Mouse (Mus musculus) fat pad, adult 2 months (tissue): ENCODE measurements at regions not wholly inside any gene's neighbourhood (a gene's known extent, or its start where the extent isn't known, plus 50 kb on each side); places are given as distances from the start of the nearest gene placed in this dataset.

Experiments
- DNase-seq: peaks from one replicate; pipeline ENCODE4 v3.0.0-alpha.2; 2011; ENCODE audit warnings: low read depth, low spot score; ENCODE audit errors: extremely low read depth

DNA sequence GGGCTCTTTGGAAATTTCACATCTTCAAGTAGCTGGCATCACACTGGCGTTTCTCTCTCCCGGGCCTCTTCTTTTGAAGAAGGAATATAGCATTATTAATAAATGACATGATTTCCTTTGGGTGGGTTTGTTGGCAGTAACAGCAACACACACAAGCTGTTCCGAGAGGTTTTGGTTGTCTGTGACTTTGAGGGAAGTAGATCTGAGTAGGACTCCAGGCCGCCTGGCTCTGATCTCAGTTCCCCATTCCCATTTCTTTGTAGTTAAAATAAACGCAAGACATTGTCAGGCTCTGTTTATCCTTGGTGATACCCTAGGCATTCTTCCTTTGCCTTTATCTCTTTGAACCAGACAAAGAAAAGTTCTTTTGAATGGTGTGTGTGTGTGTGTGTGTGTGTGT is 83.3 kb upstream of the Gm9887 start:
- DNase-seq, result no peak

DNA sequence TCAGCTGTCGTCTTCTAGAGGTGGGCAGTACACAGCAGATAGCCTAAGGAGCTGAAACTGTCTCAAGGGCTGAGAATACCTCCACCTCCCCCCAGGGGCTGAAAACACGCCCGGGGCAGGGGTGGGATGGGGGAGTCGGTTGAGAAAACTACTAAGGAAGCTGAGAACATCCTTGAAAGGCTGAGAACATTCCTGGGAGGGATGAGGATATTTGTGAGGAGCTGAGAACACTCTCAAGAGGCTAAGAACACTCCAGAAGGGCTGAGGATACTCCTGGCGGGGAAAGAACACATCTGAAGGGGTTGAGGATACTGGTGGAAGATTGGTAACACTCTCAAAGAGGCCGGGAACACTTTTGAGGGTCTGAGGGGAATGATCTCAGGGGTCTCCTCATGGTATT is 81.3 kb upstream of the Gm9887 start:
- DNase-seq, result no peak

DNA sequence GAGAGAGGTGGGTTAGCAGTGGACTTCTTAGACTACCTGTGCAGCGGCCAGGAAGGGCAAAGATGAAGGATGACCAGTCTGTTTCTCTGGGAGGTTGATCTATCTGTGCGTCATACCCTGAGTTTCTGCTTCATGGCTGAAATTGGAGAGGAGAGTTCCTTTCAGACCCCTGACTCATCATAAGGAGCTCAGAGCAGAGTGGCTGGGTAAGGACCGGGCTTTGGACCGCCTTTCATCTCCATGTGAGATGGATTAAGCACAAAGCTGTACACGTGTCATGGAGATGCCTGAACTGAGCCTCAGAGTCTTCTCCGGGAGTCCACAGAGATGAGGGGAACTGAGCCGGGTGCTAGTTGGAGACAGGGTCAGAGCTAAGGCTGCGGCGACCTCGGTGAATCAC is 80.7 kb upstream of the Gm9887 start:
- DNase-seq, result no peak

DNA sequence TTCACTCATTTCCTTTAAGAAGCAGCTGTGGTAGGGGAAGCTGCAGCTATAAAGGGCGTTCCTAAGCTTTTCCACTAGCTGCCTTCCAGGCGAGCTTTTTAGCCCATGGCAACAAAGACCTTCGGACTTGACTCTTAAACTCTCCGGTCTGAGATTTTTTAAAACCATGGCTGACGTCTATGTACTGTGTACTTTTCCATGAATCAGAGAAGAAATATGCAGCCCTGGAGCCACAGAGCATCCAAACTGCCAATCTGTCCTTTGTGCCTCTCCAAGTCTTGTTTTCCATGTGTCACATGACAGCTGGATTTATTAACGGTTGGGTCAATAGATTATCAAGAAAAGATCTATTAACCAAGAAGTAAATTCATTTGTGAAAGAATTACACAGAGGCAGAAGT is 78.9 kb upstream of the Gm9887 start:
- no peak for DNase-seq

DNA sequence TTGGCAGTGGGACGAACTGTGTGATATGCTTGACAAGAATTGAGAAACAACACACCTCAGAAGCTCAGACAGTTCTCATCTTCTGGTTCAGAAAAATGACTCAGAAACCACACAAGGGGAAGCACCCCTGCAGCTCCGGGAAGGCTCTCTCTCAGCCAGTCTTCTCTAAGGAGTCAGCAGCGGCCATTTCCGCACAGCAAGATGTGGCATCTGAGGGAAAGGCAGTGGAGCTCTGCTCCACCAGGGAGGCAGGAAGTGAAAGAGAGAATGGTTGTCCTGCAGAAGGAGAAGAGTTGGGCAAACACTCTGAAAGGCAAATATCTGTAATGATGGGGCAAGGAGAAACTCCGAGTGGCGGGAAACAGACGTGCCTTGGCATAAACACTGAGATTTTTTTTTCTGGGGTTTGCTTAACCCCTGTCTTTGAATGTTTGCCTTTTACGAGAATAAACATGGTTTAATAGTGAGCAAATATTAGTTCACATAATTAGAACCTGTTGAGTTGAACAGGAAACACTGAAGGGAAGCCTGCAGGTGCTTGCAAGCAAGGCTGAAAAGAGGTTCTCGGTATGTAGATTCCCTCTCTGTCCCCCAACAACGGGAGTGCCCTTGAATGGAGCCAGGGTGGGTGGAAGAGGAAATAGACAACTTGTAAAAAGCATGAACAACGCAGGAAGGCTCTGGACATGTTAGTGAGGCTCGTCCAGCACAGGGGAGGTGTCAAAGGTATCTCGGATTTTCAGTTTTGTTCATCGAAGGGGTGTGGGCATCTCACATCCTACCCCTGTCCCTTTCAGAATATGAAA is 75.9 kb upstream of the Gm9887 start:
- DNase-seq, result no peak

- no peak for DNase-seq
Measured at GRCm38 (mm10) chr12:69447322-69447827, 75.1 kb upstream of the Gm9887 start.

- DNase-seq, result no peak
Measured at GRCm38 (mm10) chr12:69446468-69447321, 74.4 kb upstream of the Gm9887 start.

DNA sequence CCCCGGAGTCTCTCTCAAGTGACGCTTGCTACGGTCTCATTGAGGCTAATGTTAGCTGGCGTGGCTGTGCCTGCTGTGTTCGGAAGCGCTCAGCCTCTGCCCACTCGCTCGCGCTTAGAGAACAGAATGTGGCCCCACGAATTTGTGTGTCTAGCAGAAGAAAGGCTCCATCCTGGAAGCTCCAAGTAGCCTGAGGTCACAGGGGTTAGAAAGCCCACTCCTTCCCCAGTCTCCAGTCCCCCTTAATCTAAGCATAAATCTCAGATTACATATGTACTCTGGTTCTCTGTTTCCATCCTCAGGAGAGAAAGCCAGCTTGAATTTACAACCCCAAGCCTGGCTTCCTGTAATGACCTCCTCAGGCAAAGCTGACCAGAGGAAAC is 73.8 kb upstream of the Gm9887 start:
- no peak for DNase-seq

- no peak for DNase-seq
Measured at GRCm38 (mm10) chr12:69442321-69442720, 70.1 kb upstream of the Gm9887 start.

GRCm38 (mm10) chr12:69441764-69442163 is 69.5 kb upstream of the Gm9887 start:
- no peak for DNase-seq

DNA sequence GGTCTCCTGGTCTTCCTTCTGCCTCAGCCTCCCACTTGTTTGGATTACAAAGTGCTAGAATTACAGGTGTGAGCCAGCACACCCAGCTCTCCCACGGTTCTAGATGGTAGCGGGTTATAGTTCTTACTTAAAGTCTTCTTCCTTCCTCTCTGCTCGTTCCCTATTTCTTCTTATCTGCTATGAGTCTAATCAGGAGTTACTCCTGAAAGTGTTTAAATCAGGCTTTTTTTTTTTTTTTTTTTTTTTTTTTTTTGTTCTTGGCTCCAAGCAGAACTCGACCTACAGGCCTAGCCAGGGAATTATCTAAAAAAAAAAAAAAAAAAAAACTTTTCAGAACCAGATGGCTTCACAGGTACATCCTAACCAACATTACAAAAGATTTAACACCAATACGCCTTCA is 66.0 kb upstream of the Gm9887 start:
- no peak for DNase-seq

- no peak for DNase-seq
Measured at GRCm38 (mm10) chr12:69436839-69437501, 64.7 kb upstream of the Gm9887 start.

DNA sequence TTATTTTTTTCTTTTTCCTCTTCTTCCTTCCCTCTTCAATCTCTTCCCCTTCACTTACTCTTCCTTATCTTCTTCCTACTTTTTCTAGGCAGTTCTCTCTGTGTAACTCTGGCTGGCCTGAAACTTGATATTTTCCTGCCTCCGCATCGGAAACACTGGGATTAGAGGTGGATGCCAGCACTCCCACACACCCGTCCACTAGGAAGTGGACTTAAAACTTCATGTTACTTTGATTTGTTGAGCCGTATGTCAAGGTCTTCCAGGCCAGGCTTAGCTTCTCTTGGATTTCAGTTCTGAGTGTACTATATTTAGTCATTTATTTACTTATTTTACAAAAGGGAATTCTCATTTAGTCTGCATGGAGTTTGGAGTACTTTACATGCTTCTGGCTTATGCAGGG is 62.1 kb upstream of the Gm9887 start:
- DNase-seq, result no peak

- no peak for DNase-seq
Measured at GRCm38 (mm10) chr12:69432086-69432485, 59.8 kb upstream of the Gm9887 start.

- DNase-seq, result no peak
Measured at GRCm38 (mm10) chr12:69428108-69428507, 55.9 kb upstream of the Gm9887 start.

DNA sequence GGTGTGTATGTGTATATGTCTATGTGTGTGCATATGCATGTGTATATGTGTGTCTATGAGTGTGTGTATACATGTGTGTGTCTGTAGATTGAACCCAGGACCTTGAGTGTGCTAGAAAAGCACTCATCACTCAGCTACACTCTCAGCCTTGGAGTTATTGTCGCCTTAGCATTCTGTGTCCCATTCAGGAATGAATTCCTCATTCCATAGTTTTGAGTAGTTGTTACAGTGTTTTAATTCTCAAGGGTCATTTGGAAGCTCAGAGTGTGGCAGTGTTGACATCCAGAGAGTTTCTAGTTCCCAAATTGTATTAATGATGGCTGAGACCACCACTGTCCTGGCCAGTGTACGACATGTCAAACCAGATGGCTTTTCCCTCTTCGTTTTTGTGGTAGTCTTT is 53.4 kb upstream of the Gm9887 start:
- DNase-seq, result no peak

- no peak for DNase-seq
Measured at GRCm38 (mm10) chr12:69424971-69425370, 52.7 kb upstream of the Gm9887 start.
